Mouse (Mus musculus): ENCODE data around the gene Gale.

GRCm38 (mm10) chr4:135986301-135986942 is 22.9 kb downstream of the Gale start:
- no peak for TF ChIP-seq E2F4 (IDR thresholded peaks at IDR 0.05; ENCODE audit: insufficient read depth)
- no peak for TF ChIP-seq POLR2A (IDR thresholded peaks at IDR 0.05; ENCODE audit: insufficient read length, low read depth)
- no peak for TF ChIP-seq MYOG (IDR thresholded peaks at IDR 0.05; ENCODE audit: control insufficient read depth in 1 of 3, insufficient read depth in 1 of 3, insufficient read length in 2 of 3, low read depth in 2 of 3)
- TF ChIP-seq TCF12 (IDR thresholded peaks at IDR 0.05; ENCODE audit: insufficient read depth, poor library complexity, severe bottlenecking): no peak
- no peak for TF ChIP-seq MAX (IDR thresholded peaks at IDR 0.05; ENCODE audit: low read depth)
- TF ChIP-seq USF1 (IDR thresholded peaks at IDR 0.05; ENCODE audit: low read depth): no peak
- no peak for TF ChIP-seq CEBPB (IDR thresholded peaks at IDR 0.05; ENCODE audit: insufficient read depth, poor library complexity, severe bottlenecking)
- no peak for TF ChIP-seq POLR2AphosphoS2 (IDR thresholded peaks at IDR 0.05; ENCODE audit: insufficient read length, low read depth)
- no peak for TF ChIP-seq MYOD1 (IDR thresholded peaks at IDR 0.05; ENCODE audit: control insufficient read depth in 1 of 3, insufficient read length in 2 of 3, low read depth in 2 of 3)

All from myocyte (in vitro differentiated cells).